Mouse (Mus musculus): ENCODE measurements at regions not wholly inside any gene's neighbourhood (a gene's known extent, or its start where the extent isn't known, plus 50 kb on each side); places are given as distances from the start of the nearest gene placed in this dataset.

- no peak for DNase-seq (ENCODE audit: low spot score)
Measured at GRCm38 (mm10) chr12:29211946-29212345, 316.2 kb upstream of the Myt1l start.

GRCm38 (mm10) chr12:29213625-29214024 lies 314.6 kb upstream of the Myt1l start:
- no peak for DNase-seq (ENCODE audit: low spot score)

- no peak for DNase-seq (ENCODE audit: low spot score)
Measured at GRCm38 (mm10) chr12:29222099-29222498, 306.1 kb upstream of the Myt1l start.

GRCm38 (mm10) chr12:29226001-29226400 lies 302.2 kb upstream of the Myt1l start:
- DNase-seq (ENCODE audit: low spot score), result no peak

- DNase-seq (ENCODE audit: low spot score), result peak; percentile 27
Measured at GRCm38 (mm10) chr12:29232492-29233447, 295.4 kb upstream of the Myt1l start.

GRCm38 (mm10) chr12:29236496-29236895 lies 291.7 kb upstream of the Myt1l start:
- no peak for DNase-seq (ENCODE audit: low spot score)

GRCm38 (mm10) chr12:29237516-29237915 lies 290.7 kb upstream of the Myt1l start:
- DNase-seq (ENCODE audit: low spot score), result no peak

GRCm38 (mm10) chr12:29239482-29239881 lies 288.7 kb upstream of the Myt1l start:
- peak; percentile 50 for DNase-seq (ENCODE audit: low spot score)

GRCm38 (mm10) chr12:29239975-29240374 lies 288.2 kb upstream of the Myt1l start:
- DNase-seq (ENCODE audit: low spot score), result peak; percentile 30

- no peak for DNase-seq (ENCODE audit: low spot score)
Measured at GRCm38 (mm10) chr12:29243087-29243486, 285.1 kb upstream of the Myt1l start.

- no peak for DNase-seq (ENCODE audit: low spot score)
Measured at GRCm38 (mm10) chr12:29246041-29246440, 282.1 kb upstream of the Myt1l start.

GRCm38 (mm10) chr12:29247356-29247755 lies 280.8 kb upstream of the Myt1l start:
- no peak for DNase-seq (ENCODE audit: low spot score)

- no peak for DNase-seq (ENCODE audit: low spot score)
Measured at GRCm38 (mm10) chr12:29248459-29248858, 279.7 kb upstream of the Myt1l start.

GRCm38 (mm10) chr12:29256103-29256502 lies 272.1 kb upstream of the Myt1l start:
- DNase-seq (ENCODE audit: low spot score), result no peak

- DNase-seq (ENCODE audit: low spot score), result no peak
Measured at GRCm38 (mm10) chr12:29257011-29257734, 271.0 kb upstream of the Myt1l start.

- no peak for DNase-seq (ENCODE audit: low spot score)
Measured at GRCm38 (mm10) chr12:29257735-29258547, 270.2 kb upstream of the Myt1l start.

GRCm38 (mm10) chr12:29258548-29258874 lies 269.7 kb upstream of the Myt1l start:
- no peak for DNase-seq (ENCODE audit: low spot score)

- DNase-seq (ENCODE audit: low spot score), result no peak
Measured at GRCm38 (mm10) chr12:29258966-29259365, 269.2 kb upstream of the Myt1l start.

- DNase-seq (ENCODE audit: low spot score), result no peak
Measured at GRCm38 (mm10) chr12:29274166-29274565, 254.0 kb upstream of the Myt1l start.

GRCm38 (mm10) chr12:29275676-29276075 lies 252.5 kb upstream of the Myt1l start:
- no peak for DNase-seq (ENCODE audit: low spot score)

- DNase-seq (ENCODE audit: low spot score), result peak; percentile 25
Measured at GRCm38 (mm10) chr12:29279631-29280080, 248.5 kb upstream of the Myt1l start.

GRCm38 (mm10) chr12:29280081-29280788 lies 247.9 kb upstream of the Myt1l start:
- DNase-seq (ENCODE audit: low spot score), result peak; percentile 63
